Mouse (Mus musculus): ENCODE data around the gene Sema3f. TPM values are rescaled to one million over a fixed set of nuclear protein-coding genes. Genes with fewer than 3 reads are reported as not detected.
"Not testable (repeated sequence)": the region's sequence is repeated elsewhere in the genome, so short reads cannot be mapped to it uniquely, and the experiment has no call there.

Gene Sema3f
- polyA plus RNA-seq, 1 experiment from 2014 or later = 33.6 TPM

DNA sequence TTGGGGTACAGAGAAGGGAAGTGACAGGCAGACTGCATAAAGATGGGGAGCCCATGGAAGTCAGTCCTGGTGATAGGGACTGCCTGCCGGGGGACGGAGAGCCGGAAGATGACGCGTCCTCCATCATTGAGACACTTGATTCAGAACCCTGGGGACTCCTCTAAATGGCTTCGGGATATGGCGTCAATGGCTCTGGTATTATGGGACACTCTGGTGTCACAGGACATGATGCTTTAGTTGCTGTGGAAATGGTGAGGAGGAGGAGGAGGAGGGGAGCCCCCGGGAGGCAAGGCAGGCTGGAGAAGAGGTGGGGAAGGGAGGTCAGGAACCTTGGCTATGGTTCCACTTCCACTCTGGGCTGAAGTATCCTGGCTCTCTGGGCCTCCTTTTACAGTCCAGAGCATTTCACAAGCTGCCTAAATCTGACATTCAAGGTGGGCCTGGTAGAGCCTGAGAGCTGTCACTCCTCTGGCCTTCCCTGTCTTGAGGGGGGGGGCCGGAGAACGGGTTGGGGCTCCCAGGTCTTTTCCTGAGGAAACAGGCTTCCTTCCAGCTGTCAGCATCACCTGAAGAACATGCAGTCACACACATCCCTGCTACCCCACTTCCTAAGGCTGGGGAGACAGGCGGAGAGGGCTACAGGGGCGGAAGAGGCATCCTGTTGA, 14.7 kb downstream of the Sema3f start:
- DNase-seq (ENCODE audit: low spot score) = no peak
- 89% methylated on average over 12 of the region's 12 CpGs for WGBS
- Histone ChIP-seq H3K4me3 (no peak overlapping the region), H3K36me3 (peaks cover 96% of the 10 kb centered on the region), H3K27me3 (ENCODE audit: low read depth, poor library complexity, severe bottlenecking) (no peaks in the 10 kb centered on the region), H3K4me1 (peaks cover 72% of the 10 kb centered on the region), H3K27ac (peak overlapping the region; percentile 0; the same call in 1 of the 2 replicates), H3K9me3 (replicated peaks) (no peaks in the 10 kb centered on the region)

DNA sequence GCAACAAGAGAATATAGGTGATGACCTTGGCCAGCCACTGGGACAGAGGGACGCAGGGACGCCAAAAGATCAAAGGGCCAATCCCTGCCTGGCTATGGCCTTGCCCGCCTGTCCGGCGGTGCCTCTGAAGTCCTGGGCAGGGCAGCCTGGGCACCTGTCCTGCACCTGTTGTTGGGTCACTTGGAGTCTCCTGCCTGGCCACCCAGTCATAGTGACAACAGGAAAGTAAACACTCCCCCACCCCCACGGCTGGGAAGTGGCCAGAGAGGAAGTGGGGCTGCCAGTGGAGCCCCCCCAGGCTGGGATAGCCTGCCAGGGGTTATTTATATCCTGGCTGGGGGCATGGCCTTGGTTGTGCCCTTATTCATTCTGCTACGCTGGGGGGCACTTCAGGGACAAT, 15.6 kb downstream of the Sema3f start:
- no peaks in the 10 kb centered on the region for H3K9me3 ChIP-seq (replicated peaks)
- peaks cover 63% of the 10 kb centered on the region for H3K4me1 ChIP-seq
- peaks cover 97% of the 10 kb centered on the region for H3K36me3 ChIP-seq
- WGBS = 78% methylated on average over 7 of the region's 7 CpGs
- H3K27ac ChIP-seq = no peak overlapping the region; the same call in 1 of the 2 replicates
- no peak overlapping the region for H3K4me3 ChIP-seq
- DNase-seq (ENCODE audit: low spot score) = no peak
- H3K27me3 ChIP-seq (ENCODE audit: low read depth, poor library complexity, severe bottlenecking) = no peaks in the 10 kb centered on the region

DNA sequence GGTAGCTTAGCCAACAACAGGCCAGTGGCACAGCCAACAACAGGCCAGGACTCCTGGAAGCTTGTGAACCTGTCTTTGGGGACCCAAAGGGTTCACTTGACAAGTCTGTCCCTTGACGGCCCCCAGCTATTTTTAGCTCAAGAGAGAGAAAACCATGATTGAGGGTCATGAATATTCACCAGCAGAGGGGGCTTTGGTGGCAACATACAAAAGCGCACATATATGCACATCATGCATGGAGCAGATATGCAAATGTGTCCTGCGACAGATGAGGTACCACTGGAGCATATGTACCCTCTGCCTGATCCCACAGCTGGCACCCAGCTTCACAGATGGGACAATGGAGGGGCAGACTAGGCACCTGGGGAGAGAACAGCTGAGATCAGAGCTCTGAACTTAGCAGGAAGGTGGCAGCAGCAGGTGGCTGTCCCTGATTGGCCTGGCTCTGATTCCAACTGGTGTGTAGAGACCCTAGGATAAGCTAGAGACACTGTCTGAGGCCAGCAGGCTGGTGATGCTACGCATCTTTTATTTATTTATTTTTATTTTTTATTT, 16.8 kb downstream of the Sema3f start:
- Histone ChIP-seq H3K4me3 (no peak overlapping the region), H3K4me1 (peaks cover 51% of the 10 kb centered on the region), H3K27me3 (ENCODE audit: low read depth, poor library complexity, severe bottlenecking) (no peaks in the 10 kb centered on the region), H3K36me3 (peaks cover 97% of the 10 kb centered on the region), H3K9me3 (replicated peaks) (no peaks in the 10 kb centered on the region), H3K27ac (no peak overlapping the region; the same call in 1 of the 2 replicates)
- 77% methylated on average over 4 of the region's 4 CpGs for WGBS
- no peak for DNase-seq (ENCODE audit: low spot score)

DNA sequence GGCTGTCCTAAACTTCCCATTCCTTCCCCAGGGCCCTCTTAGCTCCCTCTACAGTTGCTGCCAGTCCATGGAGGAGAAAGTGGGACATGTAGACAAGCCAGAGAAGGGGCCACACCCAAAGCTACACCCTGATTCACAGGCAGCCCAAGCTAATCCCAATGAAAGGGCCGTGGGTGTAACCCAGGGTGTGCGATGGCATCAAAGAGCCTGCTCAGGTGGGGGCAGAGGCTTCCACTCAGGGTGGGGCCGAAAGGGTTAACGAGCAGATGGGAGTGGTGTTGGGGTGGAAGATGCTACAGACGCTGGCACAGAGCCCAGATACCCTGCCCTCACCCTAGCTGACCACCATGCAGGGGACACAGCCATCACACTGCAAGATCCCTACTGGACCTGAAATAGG, 17.5 kb downstream of the Sema3f start:
- Histone ChIP-seq H3K4me1 (peaks cover 44% of the 10 kb centered on the region), H3K27me3 (ENCODE audit: low read depth, poor library complexity, severe bottlenecking) (no peaks in the 10 kb centered on the region), H3K4me3 (no peak overlapping the region), H3K9me3 (replicated peaks) (no peaks in the 10 kb centered on the region), H3K36me3 (peaks cover 99% of the 10 kb centered on the region), H3K27ac (no peak overlapping the region)
- 71% methylated on average over 5 of the region's 5 CpGs for WGBS
- no peak for DNase-seq (ENCODE audit: low spot score)

DNA sequence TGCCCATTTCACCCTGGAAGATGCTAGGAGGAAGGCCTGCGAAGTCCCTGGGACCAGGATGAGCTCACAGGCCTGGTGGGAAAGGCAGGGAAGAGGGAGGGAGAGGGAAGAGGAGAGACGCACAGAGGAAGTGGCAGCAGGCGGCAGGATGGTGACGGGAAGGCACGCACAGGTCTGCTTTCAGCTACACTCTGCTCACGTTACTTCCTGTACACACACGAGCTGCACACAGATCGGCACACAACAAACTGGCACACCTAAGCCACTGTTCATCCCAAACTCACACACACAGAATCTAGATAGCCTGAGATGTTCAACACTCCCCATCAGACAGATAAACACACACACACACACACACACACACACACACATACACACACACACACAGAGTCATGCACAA, 19.9 kb downstream of the Sema3f start:
- no peak for DNase-seq (ENCODE audit: low spot score)
- no peak overlapping the region for H3K27ac ChIP-seq
- no peaks in the 10 kb centered on the region for H3K27me3 ChIP-seq (ENCODE audit: low read depth, poor library complexity, severe bottlenecking)
- 79% methylated on average over 8 of the region's 8 CpGs for WGBS
- no peak overlapping the region for H3K4me3 ChIP-seq
- H3K36me3 ChIP-seq = peaks cover 99% of the 10 kb centered on the region
- H3K4me1 ChIP-seq = peaks cover 20% of the 10 kb centered on the region
- no peaks in the 10 kb centered on the region for H3K9me3 ChIP-seq (replicated peaks)

DNA sequence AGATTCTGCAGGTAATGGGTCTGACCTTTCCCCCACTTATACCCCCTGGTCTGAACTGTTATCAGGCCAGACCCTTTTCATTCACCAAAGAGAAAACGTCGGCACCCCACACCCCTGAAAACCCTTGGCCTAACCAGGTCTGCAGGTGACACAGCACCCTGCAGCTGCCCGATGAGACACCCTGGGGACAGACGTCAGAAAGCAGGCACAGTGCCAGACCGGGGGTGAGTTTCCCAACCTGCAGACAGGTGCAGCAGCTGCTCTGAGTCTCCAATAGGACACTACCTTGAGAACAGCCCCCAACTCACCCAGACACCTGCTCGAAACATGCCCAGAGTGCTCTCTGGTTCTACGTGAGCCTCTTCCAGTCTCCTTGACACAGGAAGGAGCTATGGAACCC, 21.3 kb downstream of the Sema3f start:
- no peak overlapping the region for H3K4me3 ChIP-seq
- H3K27ac ChIP-seq = no peak overlapping the region
- peaks cover 99% of the 10 kb centered on the region for H3K36me3 ChIP-seq
- no peaks in the 10 kb centered on the region for H3K27me3 ChIP-seq (ENCODE audit: low read depth, poor library complexity, severe bottlenecking)
- DNase-seq (ENCODE audit: low spot score) = no peak
- H3K9me3 ChIP-seq (replicated peaks) = no peaks in the 10 kb centered on the region
- 84% methylated on average over 7 of the region's 7 CpGs for WGBS
- H3K4me1 ChIP-seq = peaks cover 10% of the 10 kb centered on the region

DNA sequence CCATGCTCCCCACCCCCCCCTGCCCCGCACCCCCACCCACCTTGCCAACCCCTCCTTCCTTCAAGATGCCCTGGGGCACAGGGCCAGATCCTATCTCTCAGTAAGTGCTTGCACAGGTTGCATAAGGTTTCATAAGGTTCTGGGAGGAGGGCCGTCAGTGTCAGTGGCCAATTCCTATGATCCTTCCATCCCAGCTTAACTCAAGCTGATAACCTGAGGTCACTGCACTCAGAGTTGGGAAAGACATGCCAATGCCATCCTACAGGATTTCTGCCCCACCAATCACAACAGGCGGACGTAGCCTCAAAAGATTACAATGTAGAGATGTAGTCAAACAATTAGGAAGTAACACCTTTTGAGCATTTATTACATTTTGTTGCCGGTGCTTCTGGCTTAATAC, 21.9 kb downstream of the Sema3f start:
- WGBS = 85% methylated on average over 5 of the region's 5 CpGs

DNA sequence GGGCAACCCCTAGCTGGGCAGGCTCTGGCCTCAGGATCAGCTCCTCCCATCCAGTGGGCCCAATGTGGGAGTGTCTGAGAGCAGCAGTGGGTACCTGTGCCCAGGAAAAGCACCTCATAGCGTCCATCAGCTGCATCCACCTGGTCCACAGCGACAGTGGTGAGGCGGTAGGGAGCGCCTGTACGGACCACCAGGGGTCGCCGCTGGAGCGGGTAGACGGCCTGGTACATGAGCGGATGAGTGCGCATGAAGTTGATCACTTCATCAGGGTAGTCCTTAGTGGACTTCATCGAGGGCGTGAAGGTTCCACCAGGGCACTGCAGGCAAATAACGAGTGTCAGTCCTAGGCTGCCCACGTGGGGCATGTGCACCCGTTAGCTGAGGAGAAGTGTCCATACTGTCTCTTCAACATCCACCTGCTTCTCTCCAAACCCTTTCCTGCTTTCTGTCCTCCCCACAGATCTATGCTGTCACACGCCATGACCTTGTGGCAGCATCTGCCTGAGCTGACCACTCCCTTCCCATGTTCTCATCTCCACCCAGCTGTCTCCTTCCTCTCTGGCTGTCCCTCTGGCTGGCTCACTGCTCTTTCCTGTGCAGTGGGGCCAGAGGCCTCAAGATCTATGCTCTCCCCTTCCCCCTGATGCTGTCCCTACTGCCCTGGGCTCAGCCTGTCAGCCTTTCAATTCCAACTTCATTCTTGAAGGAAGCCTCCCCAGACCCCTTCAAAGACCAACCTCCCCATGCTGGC, 24.9 kb downstream of the Sema3f start:
- 38% methylated on average over 17 of the region's 17 CpGs for WGBS
- Histone ChIP-seq H3K27ac (no peak overlapping the region), H3K27me3 (ENCODE audit: low read depth, poor library complexity, severe bottlenecking) (no peaks in the 10 kb centered on the region), H3K4me3 (no peak overlapping the region), H3K36me3 (peaks cover 95% of the 10 kb centered on the region), H3K4me1 (peaks cover 5% of the 10 kb centered on the region; the same call in 1 of the 2 replicates), H3K9me3 (replicated peaks) (no peaks in the 10 kb centered on the region)
- peak; percentile 74 for DNase-seq (ENCODE audit: low spot score)

More for the DNA sequence above, 21.9 kb downstream of the Sema3f start:
- DNase-seq (ENCODE audit: low spot score) = no peak
- H3K4me3 ChIP-seq = no peak overlapping the region
- peaks cover 100% of the 10 kb centered on the region for H3K36me3 ChIP-seq
- H3K9me3 ChIP-seq (replicated peaks) = no peaks in the 10 kb centered on the region
- H3K4me1 ChIP-seq = peaks cover 7% of the 10 kb centered on the region; the same call in 1 of the 2 replicates
- no peak overlapping the region for H3K27ac ChIP-seq
- H3K27me3 ChIP-seq (ENCODE audit: low read depth, poor library complexity, severe bottlenecking) = no peaks in the 10 kb centered on the region

DNA sequence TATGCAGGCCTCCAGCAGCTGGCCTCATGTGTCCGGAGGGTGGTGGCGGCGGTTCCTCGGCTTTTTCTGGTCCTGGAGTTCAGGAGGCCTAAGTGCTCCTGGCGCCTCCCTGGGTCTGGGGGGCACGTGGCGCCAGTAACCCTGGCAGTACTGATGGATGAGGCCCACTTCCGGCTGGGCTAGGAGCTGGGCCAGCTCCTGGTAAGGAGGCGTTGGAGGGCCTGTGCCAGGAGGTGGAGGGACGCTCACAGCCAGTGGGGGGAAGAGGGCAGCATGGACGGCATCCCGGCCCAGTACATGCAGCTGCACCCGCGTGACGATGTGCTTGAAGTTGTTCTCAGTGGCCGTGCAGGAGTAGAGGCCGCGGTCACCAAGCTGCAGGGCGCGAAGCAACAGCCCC, 27.9 kb downstream of the Sema3f start:
- Histone ChIP-seq H3K27me3 (ENCODE audit: low read depth, poor library complexity, severe bottlenecking) (peaks cover 5% of the 10 kb centered on the region), H3K27ac (peak overlapping the region; percentile 58; the same call in 1 of the 2 replicates), H3K4me1 (peaks cover 5% of the 10 kb centered on the region; the same call in 1 of the 2 replicates), H3K4me3 (no peak overlapping the region), H3K36me3 (peaks cover 65% of the 10 kb centered on the region), H3K9me3 (replicated peaks) (no peaks in the 10 kb centered on the region)
- DNase-seq (ENCODE audit: low spot score) = no peak
- WGBS = 87% methylated on average over 20 of the region's 20 CpGs

DNA sequence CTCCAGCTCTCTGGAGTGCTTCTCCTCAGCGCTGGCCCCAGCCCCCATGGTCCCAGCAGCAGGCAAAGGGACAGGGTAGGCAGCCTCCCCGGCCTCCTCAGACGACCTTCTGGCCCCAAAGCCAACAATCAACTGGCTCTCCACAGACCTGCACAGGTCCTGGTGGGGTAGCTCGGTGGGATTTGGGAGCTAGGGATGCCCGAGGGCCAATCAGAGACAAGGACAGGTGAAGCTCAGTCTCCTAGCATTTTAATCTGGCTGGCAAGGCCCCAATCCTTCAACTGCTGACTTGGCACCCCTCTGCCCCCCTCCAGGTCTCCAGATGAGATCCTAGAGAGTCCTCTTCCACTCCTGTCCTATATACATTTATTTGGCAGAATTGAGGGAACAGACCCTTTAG, 30.8 kb downstream of the Sema3f start, which contains the start of gene Gnat1:
Gene Gnat1, minus strand, starts transcription at position 212 of the 400 bp plus-strand sequence.
- 52% methylated on average over 5 of the region's 5 CpGs for WGBS
- no peak for DNase-seq (ENCODE audit: low spot score)
- H3K36me3 ChIP-seq = peaks cover 36% of the 10 kb centered on the region
- peaks cover 34% of the 10 kb centered on the region for H3K27me3 ChIP-seq (ENCODE audit: low read depth, poor library complexity, severe bottlenecking)
- peaks cover 30% of the 10 kb centered on the region for H3K4me1 ChIP-seq
- H3K27ac ChIP-seq = peak within 1 kb of the TSS; percentile 46; the same call in 1 of the 2 replicates
- H3K4me3 ChIP-seq = no peak within 1 kb of the TSS
- H3K9me3 ChIP-seq (replicated peaks) = no peaks in the 10 kb centered on the region

DNA sequence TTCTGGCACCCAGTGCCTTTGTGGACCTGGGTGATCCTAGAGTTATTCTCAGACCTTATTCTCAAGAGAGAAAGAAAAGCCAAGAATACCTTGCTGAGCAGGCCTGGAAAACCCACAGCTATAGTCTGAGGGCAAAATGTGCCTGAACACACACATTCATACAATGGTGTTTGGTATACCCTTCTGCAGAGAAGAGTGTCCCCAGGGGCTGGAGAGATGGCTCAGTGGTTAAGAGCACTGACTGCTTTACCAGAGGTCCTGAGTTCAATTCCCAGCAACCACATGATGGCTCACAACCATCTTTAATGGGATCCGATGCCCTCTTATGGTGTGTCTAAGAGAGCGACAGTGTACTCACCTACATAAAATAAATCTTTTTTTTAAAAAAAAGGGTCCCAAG, 31.4 kb downstream of the Sema3f start:
- Histone ChIP-seq H3K4me1 (peaks cover 30% of the 10 kb centered on the region), H3K36me3 (peaks cover 30% of the 10 kb centered on the region), H3K27me3 (ENCODE audit: low read depth, poor library complexity, severe bottlenecking) (peaks cover 40% of the 10 kb centered on the region), H3K27ac (no peak overlapping the region), H3K4me3 (no peak overlapping the region), H3K9me3 (replicated peaks) (no peaks in the 10 kb centered on the region)
- no peak for DNase-seq (ENCODE audit: low spot score)
- WGBS = 94% methylated on average over 2 of the region's 2 CpGs

DNA sequence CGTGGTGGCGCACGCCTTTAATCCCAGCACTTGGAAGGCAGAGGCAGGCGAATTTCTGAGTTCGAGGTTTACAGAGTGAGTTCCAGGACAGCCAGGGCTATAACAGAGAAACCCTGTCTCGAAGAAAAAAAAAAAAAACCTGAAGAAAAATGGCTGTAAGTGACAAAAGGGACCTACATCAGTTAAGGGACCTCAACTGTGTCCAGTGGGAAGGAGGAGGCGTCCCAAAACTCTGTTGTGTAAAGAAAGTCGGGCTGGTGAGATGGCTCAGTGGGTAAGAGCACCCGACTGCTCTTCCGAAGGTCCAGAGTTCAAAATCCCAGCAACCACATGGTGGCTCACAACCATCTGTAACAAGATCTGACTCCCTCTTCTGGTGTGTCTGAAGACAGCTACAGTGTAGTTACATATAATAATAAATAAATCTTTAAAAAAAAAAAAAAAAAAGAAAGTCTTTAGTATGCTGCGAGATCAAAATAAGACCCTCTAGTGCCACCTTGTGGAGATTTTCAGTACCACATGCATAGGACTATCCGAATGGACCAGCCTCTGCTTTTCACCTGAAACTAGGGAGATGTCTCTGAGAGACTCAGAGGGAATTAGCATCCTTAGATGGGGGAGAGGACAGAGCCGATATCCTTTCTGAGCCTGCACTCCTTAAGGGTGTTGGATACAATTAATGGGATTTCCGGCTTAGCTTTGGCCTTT, 32.3 kb downstream of the Sema3f start:
- H3K4me1 ChIP-seq = peaks cover 30% of the 10 kb centered on the region
- H3K9me3 ChIP-seq (replicated peaks); H3K27ac ChIP-seq; H3K4me3 ChIP-seq: not testable (repeated sequence)
- peak; percentile 74 for DNase-seq (ENCODE audit: low spot score)
- H3K36me3 ChIP-seq = peaks cover 21% of the 10 kb centered on the region
- H3K27me3 ChIP-seq (ENCODE audit: low read depth, poor library complexity, severe bottlenecking) = peaks cover 44% of the 10 kb centered on the region
- WGBS = 41% methylated on average over 14 of the region's 14 CpGs

Data from limb, embryonic 10.5 days (tissue).